Mouse (Mus musculus) common myeloid progenitor, adult 5-6 weeks (primary cell): ENCODE measurements at regions not wholly inside any gene's neighbourhood (a gene's known extent, or its start where the extent isn't known, plus 50 kb on each side); places are given as distances from the start of the nearest gene placed in this dataset.

Experiments
- ATAC-seq: replicated peaks from 2 replicates; pipeline ENCODE4 v1.8.0; 2016; ENCODE audit warnings: low read depth, mild to moderate bottlenecking, moderate TSS enrichment, inconsistent platforms; ENCODE audit not compliant: poor library complexity, severe bottlenecking

DNA sequence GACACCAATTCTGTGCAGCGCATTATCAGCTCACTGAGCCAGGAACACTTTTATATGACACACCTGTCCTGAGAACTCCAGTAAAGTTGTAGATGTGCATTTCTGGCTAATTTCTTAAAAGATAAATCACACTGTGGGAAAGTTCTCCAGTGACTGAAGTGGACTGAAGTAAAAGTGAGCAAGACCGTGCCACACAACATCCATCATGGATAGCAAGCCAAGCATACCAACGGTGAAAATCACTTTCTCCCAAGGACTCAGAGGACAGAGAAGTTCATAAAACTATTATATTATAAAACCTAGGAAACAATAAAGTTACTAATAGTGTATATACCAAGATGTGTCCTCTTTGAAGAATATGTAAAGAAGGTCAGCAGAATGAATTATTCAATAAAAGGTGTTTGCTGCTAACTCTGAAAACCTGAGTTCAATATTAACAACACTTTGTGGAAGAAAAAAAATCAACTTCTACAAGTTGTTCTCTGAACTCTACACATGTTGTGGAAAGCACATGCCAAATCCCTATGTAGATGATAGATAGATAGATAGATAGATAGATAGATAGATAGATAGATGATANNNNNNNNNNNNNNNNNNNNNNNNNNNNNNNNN lies 298.2 kb upstream of the Igbp1b start:
- ATAC-seq, result peak; percentile 69

DNA sequence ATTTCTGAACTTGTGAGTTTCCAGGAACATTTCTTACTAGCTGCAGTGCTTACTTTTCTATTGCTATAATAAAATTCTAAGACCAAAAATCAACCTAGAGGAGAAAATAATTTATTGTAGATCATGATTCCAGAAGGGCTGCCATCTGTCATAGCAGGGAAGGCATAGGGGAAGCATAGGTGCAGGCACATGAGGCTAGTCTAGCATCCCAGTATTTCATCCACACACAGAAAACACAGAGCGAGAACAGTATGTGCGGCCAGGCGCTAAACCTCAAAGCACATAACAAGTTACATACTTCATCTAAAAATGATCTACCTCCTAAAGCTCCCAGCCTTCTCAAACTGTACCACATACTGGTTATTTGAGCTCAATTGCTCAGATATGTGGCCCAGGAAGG lies 292.5 kb upstream of the Igbp1b start:
- no peak for ATAC-seq

DNA sequence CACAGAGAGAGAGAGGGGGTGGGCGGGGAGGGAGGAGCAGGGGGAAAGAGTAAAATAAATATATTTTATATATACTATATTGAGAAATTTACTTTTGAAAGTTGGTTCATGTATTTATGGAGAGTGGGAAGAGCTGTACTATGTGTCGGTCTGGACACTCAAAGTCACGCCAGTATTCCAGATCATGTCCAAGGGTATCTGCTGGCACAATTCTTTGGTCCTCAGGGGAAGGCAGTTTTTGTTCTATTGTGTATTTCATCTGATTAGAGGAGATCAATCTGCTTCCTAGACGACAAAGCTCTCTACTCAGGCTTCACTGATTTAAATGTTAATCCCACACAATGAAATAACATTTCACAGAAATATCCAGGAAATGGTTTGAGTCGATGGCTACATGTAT lies 288.3 kb upstream of the Igbp1b start:
- ATAC-seq, result no peak

DNA sequence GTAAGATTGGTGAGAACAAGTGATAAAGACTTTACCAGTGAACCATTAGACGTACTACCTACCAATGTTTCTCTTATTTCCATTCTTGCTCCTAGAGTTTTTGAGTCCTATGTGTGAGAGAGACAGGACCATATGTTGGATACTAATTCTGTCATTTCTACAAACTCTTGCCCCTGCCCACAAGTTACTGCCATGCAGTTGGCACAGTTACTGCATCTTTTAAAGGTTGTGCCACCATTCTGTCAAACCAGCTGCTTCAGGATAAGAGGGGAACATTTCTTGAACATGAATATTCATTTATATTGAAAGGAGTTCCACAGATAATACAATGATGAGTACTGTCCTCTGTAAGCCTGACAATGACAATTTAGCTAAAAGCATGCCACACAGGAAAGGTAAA lies 287.1 kb upstream of the Igbp1b start:
- ATAC-seq, result no peak

DNA sequence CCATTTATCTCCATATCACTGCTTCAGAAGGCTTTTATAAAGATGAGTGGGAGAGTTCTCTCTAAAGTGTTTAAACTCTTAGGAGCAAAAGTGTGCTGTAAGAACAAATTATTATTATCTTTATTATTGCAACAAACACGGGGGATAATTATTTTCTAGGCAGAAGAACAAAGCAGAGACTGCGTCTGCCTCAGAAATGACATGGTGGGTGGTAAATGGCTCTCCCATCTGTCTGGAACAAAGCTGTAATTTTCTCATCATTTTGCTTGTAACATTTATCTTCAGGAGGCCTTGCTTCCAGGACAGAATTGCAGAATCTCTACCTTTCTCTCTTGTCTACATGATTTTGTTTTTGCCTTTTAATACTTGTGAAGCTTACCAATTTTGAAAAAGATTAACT lies 261.8 kb upstream of the Igbp1b start:
- ATAC-seq, result no peak

DNA sequence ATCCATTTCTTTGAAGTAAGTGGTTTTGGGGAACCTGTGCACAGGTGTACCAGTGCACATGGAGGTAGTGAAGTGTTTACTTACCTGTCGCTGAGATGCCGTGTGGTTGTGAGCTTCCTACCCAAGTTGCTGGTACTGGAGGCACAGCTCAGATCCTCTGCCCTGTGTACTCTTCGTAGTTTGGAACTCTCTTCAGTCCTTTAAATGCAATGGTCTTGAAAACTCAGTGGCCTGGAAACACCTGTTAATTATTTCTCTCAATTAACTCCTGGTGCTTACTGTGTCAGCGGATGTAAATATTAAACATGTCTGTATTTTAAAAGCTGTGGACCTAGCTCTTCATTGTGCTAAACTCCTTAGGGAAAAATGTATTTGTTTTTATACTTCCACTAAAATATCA lies 261.2 kb upstream of the Igbp1b start:
- no peak for ATAC-seq

DNA sequence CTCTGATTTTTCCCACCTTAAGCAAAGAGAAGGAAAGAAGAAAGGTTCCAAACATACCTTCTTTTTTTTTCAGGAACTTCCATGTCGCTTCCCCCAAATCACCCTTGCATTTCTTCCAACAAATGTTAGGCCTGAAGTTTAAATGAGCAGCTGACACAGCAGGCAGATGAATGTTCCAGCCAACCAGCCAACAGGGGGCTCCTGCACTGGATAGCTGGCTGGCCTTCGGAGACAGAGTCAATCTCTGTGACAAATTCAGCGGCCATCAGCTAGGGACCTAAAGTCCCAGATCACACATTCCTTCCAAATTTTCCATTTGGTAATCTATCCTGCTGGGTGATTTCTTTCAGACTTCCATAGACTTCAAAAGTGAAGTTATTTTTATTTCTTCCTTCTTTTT lies 256.6 kb upstream of the Igbp1b start:
- no peak for ATAC-seq

DNA sequence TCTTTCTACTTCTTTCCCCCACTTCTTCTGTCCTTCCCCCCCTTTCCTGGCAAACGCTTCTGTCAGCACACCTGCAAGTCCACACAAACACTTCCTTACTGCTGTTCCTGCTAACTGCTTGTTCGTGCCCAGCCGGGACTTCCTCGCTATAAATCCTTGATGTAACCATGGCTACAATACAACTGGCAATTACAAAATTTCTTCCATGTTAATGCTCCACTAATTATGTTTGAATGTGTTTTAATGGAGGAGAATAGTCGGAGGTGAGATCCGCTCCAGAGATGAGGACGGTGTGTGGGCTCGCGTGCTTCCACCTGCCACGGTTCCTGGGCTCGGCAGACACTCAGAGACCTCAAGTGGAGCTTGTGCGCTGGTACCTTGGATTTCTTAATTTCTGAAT lies 215.3 kb upstream of the Igbp1b start:
- no peak for ATAC-seq

DNA sequence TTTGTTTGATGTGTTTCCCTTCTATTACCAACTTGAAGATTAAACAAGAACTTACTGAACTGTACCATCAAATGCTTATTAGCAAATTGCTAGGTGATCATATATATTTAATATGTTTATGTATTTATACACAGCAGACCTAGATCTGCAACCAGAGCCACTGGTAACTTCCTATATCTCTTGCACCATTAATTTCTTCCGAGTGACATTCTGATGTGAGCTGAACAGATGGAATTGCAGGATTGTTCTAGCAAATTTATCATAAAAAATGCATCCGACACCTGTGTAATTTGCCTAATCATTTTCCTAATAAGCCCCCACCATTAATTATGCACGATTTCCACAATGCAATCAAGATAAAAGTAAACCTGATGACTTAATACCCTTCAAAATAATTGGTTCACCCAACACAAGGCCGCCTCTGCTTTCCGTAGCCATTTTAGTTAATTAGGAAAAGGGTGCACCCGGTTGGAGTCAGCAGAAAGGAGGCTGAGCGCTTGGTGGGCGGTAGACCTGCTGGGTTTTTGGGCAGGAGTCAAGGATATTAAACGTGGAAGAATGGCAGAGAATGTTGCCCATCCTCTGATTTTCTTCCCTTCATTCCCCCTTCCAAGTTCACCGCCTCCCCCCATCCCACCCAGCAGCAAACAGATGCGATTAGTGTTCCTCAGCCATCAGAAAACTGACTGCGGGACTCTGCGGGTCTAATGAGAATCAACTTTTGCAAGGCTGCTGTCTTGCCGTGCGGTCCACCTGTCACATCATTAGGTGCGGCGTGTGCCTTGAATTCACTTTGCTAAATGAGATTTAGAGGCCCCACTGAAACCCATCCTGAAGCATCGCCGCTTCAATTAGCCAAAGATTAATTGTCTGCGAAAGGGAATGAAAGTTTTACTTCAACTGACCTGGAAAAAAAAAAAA lies 214.4 kb upstream of the Igbp1b start:
- no peak for ATAC-seq

DNA sequence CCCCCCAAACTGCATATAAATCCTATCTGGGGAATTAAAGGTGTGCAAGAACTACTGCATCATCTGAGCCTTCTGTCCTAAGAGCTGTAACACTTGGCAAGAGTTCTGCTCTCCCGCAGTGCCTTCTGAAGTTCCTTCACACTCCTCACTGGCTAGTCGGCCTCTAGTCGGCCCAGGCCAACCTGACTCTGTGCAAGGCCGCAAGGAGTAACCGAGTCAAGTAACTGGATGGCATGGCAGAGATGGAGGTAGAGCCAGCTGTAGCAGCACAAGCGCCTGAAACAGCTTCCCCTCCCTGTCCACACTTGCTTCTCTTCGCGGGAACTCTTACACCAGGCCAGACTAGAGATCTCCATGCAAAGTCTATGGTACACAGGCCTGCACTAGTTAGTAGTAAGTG lies 179.7 kb upstream of the Igbp1b start:
- ATAC-seq, result no peak

DNA sequence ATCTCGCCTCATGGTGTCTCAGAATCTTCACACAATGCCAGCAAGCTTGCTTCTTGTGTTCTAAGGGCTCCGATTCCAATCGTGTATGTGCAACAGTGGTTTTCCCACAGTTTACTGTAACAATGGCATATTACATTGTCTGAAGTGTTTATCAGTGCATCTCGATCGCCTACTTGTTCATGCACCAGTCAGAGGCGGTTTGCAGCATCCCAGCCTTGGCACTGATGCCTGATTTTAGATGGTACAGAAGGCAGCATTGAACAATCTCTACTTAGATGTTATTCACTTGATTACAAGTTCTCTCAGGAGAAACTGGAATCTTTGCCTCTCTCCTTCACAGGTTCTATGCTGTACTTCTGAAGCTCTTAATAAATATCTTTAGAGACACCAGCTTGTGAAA lies 176.5 kb upstream of the Igbp1b start:
- no peak for ATAC-seq

DNA sequence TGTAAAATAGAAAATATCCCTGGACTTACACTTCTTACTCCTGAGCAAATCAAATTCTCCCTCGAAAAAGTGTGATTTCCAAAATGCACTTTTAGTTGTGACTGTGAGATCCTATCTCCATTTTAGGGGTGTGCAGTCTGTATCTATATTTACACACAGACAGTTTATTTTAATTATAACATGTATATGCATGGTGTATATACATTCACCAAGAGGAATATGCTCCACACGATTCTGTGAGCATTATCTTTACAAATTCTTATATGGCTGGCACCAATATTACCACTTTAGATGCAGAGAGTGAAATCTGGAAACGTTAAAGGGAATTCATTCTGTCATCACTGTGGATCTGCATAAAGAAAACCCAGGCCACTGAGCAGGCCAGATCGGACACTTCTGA lies 143.5 kb upstream of the Igbp1b start:
- no peak for ATAC-seq

DNA sequence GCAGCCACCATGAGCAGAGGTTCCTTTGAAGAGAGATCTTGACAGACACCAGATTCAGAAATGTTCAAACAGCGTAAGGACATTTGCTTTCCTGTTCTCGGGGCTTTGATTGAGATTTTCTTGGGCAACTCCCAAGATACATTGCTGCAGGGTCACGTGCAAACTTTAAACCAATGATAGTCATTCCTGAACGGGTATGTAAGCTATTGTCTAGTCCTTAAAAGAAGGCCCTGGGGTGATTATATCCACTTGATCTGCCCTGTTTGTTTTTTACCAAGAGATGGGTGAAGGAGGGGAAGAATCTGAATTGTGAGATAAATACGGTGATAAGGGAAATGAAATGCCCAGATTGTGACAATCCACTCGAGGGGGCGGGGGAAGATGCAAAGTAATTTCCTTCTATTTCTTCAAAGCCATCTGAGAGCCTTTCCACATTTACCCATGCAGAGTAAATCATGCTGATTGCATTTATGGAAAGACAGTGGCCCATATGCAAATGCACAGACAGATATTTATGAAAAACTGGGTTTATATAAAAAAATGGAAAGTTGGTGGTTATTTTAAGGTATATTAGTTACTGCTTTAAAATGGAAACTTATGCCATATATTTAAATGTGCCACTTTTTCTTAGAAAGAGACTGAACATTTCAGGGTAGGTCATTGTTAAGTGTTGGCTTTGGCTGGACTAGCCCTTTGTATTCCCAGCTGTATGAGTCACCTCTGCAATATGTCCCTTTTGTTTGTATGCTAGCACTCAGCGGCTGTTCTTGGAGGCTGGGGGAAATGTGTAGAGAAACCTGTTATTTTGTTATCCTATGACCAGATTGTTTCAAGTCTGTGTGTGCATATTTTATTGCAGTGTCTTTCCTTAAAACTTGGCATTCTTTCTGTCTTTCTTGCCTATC lies 142.7 kb upstream of the Igbp1b start:
- no peak for ATAC-seq

DNA sequence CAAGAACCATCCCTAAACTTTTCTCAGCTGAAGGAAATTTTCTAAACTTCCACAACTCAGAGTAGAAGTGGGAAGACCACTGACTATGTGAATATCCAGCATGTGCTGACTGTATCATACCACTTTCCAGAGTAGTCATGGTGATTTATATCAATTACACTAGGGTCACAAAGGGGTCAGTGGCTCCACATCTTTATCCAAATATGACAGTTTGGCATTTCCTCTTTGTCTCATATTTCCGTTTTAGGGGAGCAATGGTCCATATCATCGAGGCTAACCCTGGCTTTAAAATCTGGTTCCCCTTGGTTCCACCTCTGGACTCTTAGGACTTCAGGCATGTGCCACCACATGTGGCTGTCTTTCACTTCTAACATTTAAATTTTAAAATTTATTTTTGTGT lies 136.4 kb upstream of the Igbp1b start:
- no peak for ATAC-seq

DNA sequence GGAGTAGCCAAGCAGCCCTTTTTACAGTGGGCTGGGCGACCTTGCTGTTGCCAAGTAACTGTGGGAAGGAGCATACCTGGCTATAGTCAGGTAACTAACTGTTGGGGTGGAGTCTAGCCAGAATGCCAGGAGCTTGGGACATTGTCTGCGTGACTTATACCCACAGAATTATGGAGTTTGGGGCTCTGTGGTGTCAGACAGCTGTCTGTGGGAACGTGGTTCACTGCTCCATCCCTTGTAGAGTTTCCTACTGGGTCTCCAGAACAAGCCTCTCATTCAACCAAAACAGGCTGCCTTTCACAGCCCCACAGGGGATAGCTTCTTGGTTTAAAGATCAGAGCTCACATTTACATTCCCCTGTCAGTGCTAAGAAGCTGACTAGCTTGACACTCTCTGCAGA lies 134.5 kb upstream of the Igbp1b start:
- ATAC-seq, result no peak

DNA sequence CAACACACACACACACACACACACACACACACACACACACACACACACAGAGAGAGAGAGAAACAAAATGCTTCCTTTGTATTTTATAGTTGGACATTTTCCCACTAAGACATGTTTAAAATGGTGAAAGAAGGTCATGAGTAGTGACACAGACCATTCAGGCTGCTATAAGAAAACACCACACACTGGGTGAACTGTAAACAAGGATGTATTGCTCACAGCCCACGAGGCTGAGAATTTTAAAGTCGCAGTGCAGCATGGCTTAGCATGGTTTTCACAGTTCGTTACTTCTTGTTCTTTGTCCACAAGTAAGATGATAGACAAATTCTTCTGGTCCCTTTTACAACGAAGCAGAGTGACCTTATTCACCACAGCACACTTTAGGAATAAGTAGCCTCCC lies 124.6 kb upstream of the Igbp1b start:
- no peak for ATAC-seq

DNA sequence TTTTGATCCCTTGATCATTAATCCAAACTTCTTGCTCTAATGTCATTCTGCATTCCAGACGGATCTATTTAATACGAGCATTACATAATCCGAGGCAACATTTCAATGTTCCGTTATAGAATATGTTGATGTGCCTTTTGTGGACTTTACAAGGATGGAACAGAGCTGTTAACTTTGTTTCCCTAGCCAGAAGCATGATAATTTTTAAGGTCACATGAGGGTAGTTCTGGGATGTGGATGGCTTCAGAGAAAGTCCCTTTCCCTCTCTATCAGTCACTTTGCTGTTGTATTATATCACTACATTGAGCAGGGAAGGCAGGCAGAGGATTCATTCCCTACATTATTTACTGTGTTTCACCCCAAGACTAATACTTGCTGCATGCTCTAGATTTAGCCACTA lies 124.1 kb upstream of the Igbp1b start:
- ATAC-seq, result no peak

DNA sequence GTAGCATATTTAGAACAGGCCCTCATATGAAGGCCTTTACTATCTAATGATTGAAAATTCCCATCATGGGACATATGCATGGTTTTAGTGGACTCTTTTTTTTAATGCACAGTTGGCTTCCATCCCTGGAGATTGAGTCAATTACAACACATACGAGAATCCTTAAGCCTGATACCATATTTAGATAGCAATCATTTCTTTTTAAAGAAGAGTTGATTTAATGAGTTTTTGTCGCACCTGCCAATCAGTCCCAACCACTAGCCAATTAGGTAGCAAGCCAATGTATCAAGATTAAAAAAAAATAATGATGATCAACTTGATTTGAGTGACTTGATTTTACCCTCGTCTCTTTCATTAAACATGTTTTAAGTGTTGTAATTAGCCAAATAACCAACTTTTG lies 103.6 kb upstream of the Igbp1b start:
- no peak for ATAC-seq

DNA sequence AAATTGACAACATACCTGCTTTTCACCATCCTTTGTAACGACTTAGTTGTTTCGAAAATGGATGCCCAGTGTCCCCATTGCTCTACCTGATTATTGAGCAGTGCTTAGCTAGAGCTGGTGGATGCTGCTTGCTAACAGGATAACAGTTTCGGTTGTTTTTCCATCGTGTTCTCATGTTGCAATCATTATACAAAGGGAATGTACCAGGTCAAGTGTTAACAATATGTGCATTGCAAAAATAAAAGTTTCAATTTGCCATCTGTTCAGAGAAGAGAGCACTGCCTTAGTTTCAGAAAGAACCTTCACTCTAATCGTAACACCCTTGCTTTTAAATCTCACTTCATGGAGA lies 96.6 kb upstream of the Igbp1b start:
- no peak for ATAC-seq

DNA sequence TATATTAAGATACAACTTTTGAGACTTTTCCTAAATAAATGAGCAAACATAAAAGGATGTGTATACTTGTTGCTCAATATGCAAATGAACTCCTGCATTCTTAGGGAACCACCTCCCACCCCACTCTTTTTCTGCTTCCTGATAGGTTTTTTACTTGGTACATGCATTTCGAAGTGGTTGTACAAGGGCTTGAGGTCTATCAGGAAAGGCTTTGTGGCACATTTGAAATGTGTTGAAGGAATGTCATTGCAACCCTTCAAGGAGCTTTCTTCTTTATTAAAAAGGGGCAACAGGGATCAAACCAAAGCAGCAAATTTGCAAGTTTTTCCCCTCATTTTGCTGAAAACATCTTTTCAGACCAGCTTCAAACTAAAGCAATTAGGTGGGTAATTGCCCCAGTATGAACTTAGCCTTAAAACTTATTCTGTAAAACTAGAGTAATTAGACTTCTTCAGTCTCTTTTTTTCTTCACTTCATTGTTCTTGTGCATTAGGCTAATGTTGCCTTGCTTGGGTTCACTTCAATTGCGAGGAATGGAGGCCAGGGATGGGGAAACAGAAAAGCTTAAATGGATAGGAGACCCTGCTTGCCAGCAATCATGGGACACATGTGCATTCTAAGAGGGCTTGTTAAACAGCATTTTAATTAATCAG lies 96.1 kb upstream of the Igbp1b start:
- no peak for ATAC-seq

DNA sequence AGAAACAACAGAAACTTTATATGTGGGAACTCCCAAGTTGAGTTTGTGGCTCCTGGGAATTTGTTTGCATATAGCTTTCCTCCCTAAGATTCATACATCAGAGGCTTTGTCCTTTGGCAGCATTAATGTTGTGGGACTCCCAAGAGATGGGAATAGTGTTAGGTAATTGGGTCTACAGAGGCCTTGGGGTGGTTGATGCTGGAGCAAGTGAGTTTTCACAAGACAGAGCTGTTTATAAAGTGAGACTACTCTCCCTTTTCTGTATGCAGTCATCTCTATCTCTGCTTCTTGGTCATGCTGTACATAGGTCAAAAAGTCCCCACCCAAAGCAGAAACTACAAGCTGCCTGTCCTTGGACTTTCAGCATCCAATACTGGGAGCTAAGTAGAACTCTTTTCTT lies 59.4 kb upstream of the Igbp1b start:
- no peak for ATAC-seq
